Mouse (Mus musculus) hindbrain, embryonic 12.5 days (tissue): Measurements from ENCODE around the gene Prkab2. TPM values are rescaled to one million over a fixed set of nuclear protein-coding genes. Genes with fewer than 3 reads are reported as not detected.

Experiments used
- ATAC-seq: fragments of 200-750 bp; cut with Nextera tagmentation; 2 replicates; pipeline ENCODE4 v1.8.0; 2017; ENCODE audit warnings: moderate TSS enrichment; ENCODE audit not compliant: low FRiP score
- H3K27ac ChIP-seq: fragments of 300-500 bp; sonication (generic); 2 replicates; pipeline ENCODE4 v1.5.1; 2016; ENCODE audit warnings: mild to moderate bottlenecking
- H3K27me3 ChIP-seq: fragments of 300-500 bp; sonication (generic); 2 replicates; pipeline ENCODE4 v1.6.1; 2016; ENCODE audit warnings: mild to moderate bottlenecking
- H3K36me3 ChIP-seq: fragments of 300-500 bp; sonication (generic); 2 replicates; pipeline ENCODE4 v1.6.1; 2016; ENCODE audit warnings: mild to moderate bottlenecking
- H3K4me1 ChIP-seq: fragments of 300-500 bp; sonication (generic); 2 replicates; pipeline ENCODE4 v1.6.1; 2016
- H3K4me2 ChIP-seq: fragments of 300-500 bp; sonication (generic); replicated peaks from 2 replicates; pipeline ENCODE4 v1.6.1; 2016; ENCODE audit warnings: mild to moderate bottlenecking
- H3K4me3 ChIP-seq: fragments of 300-500 bp; sonication (generic); 2 replicates; pipeline ENCODE4 v1.5.1; 2016; ENCODE audit warnings: mild to moderate bottlenecking
- H3K9ac ChIP-seq: fragments of 300-500 bp; sonication (generic); 2 replicates; pipeline ENCODE4 v1.6.1; 2016; ENCODE audit warnings: mild to moderate bottlenecking, moderate library complexity
- H3K9me3 ChIP-seq: fragments of 300-500 bp; sonication (generic); replicated peaks from 2 replicates; pipeline ENCODE4 v1.6.1; 2016; ENCODE audit warnings: mild to moderate bottlenecking
- WGBS: fragments of 180-500 bp; shearing (Covaris S2); methylation state at CpG from one replicate; pipeline ENCODE4 v1.1.7; 2016; 5-methylcytosine and 5-hydroxymethylcytosine counted together
- polyA plus RNA-seq: library from polyadenylated mRNA; unstranded; fragments of >200 nt; fragmentation: Nextera tagmentation; extraction: Ambion mirVana; gene quantifications from 2 replicates; pipeline ENCODE4 v1.2.1, GENCODE M21; 2016

The Prkab2 gene
- polyA plus RNA-seq, 1 experiment from 2014 or later: 9.3 TPM

DNA sequence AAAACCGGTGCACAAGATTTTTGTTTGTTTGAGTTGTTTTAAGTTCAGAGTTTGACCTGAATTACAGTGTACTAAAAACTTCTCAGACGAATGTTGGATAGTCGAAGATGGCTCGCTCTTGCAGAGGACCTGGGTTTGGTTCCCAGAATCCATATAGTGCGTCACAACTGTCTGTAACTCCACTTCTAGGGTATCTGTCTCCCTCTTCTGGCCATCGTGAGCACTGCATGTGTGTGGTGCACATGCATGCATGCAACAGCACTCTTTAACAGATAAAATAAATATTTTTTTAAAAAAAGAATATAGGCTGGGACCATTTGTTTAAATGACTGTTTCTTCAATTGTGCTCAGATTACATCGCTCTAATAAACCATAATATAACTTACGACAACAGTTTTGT is 3.1 kb upstream of the Prkab2 start:
- no peak overlapping the region for H3K4me2 ChIP-seq
- ATAC-seq: no peak
- no peaks in the 10 kb centered on the region for H3K9me3 ChIP-seq
- no peaks in the 10 kb centered on the region for H3K36me3 ChIP-seq
- H3K9ac ChIP-seq: no peak overlapping the region
- H3K4me3 ChIP-seq: no peak overlapping the region
- WGBS: 84% methylated on average over 8 of the region's 8 CpGs
- H3K4me1 ChIP-seq: peaks cover 14% of the 10 kb centered on the region
- no peaks in the 10 kb centered on the region for H3K27me3 ChIP-seq
- no peak overlapping the region for H3K27ac ChIP-seq

DNA sequence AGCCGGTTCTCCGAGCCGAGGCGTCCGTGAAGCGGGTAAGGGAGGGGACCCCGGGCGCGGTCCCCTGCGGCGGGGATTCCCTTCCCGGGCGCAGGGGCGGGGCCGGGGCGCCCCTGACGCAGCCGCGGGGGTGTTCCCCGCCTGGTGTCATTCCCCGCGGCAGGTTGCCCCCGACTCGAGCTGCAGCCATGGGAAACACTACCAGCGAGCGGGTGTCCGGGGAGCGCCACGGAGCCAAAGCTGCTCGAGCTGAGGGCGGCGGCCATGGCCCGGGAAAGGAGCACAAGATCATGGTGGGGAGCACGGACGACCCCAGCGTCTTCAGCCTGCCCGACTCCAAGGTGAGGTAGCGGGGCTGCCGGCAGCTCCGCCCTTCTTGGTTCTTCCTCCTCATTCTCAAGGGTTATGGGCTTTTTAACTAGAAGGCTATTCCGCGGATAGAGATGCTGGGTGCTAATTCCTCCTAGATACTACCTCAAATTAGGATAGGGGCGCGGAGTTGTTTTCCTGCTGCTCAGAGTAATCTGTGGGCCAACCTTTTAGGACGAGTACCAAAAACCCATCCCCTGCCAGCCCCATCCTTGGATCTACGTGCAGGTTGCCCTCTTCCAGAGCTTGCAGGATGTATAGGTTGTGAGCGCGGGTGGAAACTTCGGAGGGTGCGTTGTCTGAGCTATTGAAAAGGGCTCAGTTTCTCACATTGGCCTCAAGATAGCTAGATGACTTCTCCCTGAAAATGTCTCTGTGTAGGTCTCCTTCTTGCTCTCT is 617 bp downstream of the Prkab2 start:
- Histone ChIP-seq H3K4me3 (peak overlapping the region; percentile 88), H3K27ac (peak overlapping the region; percentile 73), H3K9ac (peak overlapping the region; percentile 77), H3K36me3 (peaks cover 8% of the 10 kb centered on the region; the same call in 1 of the 2 replicates), H3K27me3 (no peaks in the 10 kb centered on the region), H3K4me2 (peak overlapping the region; percentile 87), H3K4me1 (peaks cover 14% of the 10 kb centered on the region), H3K9me3 (no peaks in the 10 kb centered on the region)
- 1% methylated on average over 46 of the region's 50 CpGs for WGBS
- peak; percentile 85 for ATAC-seq

DNA sequence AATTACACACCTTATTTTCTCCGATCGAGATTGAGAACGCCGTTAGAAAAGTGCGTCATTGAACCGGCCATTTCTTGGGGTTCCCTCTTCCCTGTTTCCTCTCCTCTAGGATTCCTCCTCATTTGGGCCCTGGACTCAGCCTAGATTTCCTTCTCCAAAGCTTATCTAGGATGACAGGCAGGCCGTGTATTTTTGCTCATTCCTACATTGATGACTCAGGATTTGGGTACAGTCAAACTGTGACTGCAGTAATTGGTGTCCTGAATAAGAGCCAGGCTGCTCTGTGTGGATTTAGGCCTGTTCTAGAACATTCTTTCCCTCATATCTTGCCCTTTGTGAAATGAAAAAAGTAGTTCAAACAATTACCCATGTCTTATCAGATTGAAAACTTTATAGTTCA is 1.8 kb downstream of the Prkab2 start:
- WGBS: 82% methylated on average over 7 of the region's 7 CpGs
- H3K9ac ChIP-seq: no peak overlapping the region
- H3K27me3 ChIP-seq: no peaks in the 10 kb centered on the region
- H3K4me1 ChIP-seq: peaks cover 14% of the 10 kb centered on the region
- no peak overlapping the region for H3K4me3 ChIP-seq
- peak overlapping the region; percentile 87; the same call in 1 of the 2 replicates for H3K4me2 ChIP-seq
- no peak for ATAC-seq
- peaks cover 17% of the 10 kb centered on the region; the same call in 1 of the 2 replicates for H3K36me3 ChIP-seq
- no peaks in the 10 kb centered on the region for H3K9me3 ChIP-seq
- no peak overlapping the region for H3K27ac ChIP-seq

DNA sequence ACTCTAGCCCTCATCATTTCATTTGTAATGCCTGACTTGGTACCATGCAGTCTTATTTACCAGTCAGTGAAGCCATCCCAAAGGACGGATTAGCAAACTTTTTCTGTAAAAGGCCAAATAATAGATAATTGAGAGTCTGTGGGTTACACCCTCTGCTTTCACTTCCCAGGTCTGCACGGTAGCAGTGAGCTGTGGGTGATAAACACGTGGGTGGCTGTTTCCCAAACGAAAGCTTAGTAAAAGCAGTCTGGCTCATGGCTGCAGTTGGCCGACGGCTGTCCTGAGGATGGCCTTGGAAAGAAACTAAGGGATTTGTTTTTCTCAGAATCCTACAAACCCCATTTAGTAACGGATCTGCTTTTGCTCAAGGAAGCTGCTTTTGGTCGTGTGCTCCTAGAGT is 3.2 kb downstream of the Prkab2 start:
- H3K27me3 ChIP-seq: no peaks in the 10 kb centered on the region
- no peak overlapping the region for H3K27ac ChIP-seq
- H3K4me2 ChIP-seq: no peak overlapping the region
- peaks cover 14% of the 10 kb centered on the region for H3K4me1 ChIP-seq
- H3K9ac ChIP-seq: no peak overlapping the region
- 82% methylated on average over 8 of the region's 8 CpGs for WGBS
- no peaks in the 10 kb centered on the region for H3K9me3 ChIP-seq
- ATAC-seq: no peak
- peaks cover 28% of the 10 kb centered on the region for H3K36me3 ChIP-seq
- H3K4me3 ChIP-seq: no peak overlapping the region

DNA sequence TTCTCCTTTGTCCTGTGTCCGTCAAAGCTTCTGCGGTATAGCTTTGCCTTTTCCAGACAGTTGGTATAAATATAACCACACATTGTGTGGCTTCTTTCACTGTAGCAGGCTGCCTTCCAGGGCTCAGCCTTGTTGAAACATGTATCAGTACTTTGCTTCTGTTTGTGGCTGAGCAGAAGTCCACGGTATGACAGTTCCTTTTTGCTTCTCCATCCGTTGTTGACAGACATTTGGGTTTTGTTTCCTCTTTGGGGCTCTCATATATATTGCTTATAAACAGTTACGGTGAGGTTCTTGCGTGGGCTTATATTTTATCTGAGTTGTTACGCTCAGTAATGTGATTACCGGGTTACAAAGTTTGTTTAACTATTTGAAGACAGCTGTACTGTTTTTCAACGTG is 7.5 kb downstream of the Prkab2 start:
- WGBS: 91% methylated on average over 9 of the region's 9 CpGs
- Histone ChIP-seq H3K4me2 (no peak overlapping the region), H3K27ac (no peak overlapping the region), H3K9ac (no peak overlapping the region), H3K9me3 (no peaks in the 10 kb centered on the region), H3K27me3 (no peaks in the 10 kb centered on the region), H3K4me1 (no peaks in the 10 kb centered on the region), H3K36me3 (peaks cover 60% of the 10 kb centered on the region), H3K4me3 (no peak overlapping the region)
- no peak for ATAC-seq

DNA sequence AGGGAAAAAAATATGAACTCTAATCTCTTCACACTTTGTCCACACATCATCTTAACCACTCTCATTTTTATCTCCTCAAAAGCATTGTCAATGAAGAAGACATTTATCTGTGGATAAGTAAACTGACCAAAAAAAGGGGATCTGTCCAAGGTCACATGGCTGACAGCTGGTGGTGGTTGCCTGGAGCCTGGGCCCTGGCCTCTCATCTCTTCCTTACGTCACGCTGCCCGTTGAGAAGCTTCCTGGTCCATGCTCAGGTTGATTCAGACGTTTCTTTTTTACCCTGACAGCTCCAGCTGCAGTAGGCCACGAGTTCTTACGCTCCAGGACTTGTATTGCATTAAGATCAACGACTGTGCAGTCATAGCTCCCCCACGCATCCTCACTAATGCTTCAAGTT is 8.2 kb downstream of the Prkab2 start:
- Histone ChIP-seq H3K9me3 (no peaks in the 10 kb centered on the region), H3K4me1 (no peaks in the 10 kb centered on the region), H3K4me2 (no peak overlapping the region), H3K36me3 (peaks cover 65% of the 10 kb centered on the region), H3K27me3 (no peaks in the 10 kb centered on the region), H3K27ac (no peak overlapping the region), H3K4me3 (no peak overlapping the region), H3K9ac (no peak overlapping the region)
- 83% methylated on average over 8 of the region's 8 CpGs for WGBS
- no peak for ATAC-seq

DNA sequence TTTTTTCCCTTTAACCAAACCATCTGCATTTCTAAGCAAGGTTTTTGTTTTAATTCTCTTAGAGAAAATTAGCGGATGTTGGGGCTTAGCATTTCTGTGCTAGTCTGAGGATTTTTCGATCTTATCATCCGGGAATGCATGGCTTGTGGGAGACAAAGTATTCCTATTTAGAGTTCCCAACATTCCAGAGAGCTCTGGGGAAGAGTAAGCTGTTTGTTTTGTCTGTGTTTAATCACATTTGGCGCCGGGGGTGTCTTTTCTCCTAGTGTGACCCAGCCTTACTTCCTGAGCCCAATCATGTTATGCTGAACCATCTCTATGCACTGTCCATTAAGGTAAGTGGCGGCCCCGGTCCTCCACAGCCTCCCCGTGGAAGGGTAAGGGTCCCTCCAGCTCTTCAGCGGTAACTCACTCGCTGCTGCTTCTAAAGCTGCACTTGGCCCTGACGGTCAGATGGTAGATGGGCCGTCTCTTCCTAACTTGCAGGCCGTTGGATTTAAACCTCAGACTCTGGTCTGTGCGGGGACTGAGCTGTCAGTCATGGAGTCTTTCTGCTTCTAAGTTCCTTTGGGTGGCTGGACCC is 9.2 kb downstream of the Prkab2 start:
- WGBS: 79% methylated on average over 14 of the region's 14 CpGs
- Histone ChIP-seq H3K9me3 (no peaks in the 10 kb centered on the region), H3K27ac (no peak overlapping the region), H3K4me3 (no peak overlapping the region), H3K36me3 (peaks cover 75% of the 10 kb centered on the region), H3K4me2 (no peak overlapping the region), H3K4me1 (no peaks in the 10 kb centered on the region), H3K27me3 (no peaks in the 10 kb centered on the region), H3K9ac (no peak overlapping the region)
- ATAC-seq: no peak

DNA sequence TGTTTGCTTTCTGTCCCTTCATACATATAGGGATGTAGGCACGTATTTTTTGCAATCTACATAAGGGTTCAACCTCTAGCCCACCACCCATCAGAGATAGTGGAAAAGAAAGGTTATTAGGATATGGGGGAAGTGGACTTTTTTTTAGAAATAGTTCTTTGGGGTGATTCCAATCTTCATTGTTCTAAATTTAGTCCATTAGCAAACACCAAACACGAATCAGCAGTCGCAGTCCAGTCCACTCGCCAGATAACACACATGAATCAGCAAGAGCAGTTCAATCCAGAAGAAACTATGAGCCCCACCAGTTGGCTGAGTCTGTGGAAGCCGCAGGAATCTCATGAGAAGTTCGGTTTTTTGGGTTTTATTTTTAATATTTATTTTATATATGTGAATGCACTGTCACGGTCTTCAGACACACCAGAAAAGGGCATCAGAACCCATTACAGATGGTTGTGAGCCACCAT is 16.7 kb downstream of the Prkab2 start, which contains the start of gene Gm17651:
TSS of gene Gm17651 (minus strand) at position 51 of the 467 bp plus-strand sequence.
- no peak within 1 kb of the TSS for H3K27ac ChIP-seq
- H3K4me1 ChIP-seq: no peaks in the 10 kb centered on the region
- no peak within 1 kb of the TSS for H3K4me2 ChIP-seq
- no peak for ATAC-seq
- 91% methylated on average over 7 of the region's 7 CpGs for WGBS
- no peaks in the 10 kb centered on the region for H3K27me3 ChIP-seq
- peaks cover 24% of the 10 kb centered on the region for H3K36me3 ChIP-seq
- no peak within 1 kb of the TSS for H3K9ac ChIP-seq
- no peaks in the 10 kb centered on the region for H3K9me3 ChIP-seq
- no peak within 1 kb of the TSS for H3K4me3 ChIP-seq

DNA sequence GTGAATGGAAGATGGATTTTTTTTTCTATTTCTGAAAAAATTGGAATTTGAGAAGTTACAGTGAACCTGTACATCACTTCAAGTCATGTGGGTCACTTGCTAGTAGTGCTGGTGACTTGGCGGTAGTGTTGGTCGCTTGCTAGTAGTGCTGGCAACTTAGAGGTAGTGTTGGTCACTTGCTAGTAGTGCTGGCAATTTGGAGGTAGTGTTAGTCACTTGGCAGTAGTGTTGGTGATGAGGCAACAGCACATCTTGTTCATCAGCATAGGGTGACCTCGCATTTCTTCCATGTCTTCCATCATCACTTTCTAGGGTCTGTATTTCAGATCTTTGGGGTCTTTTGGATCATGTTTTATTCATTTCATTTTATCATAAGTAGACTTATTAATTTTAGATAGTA is 18.1 kb downstream of the Prkab2 start:
- Histone ChIP-seq H3K27ac (no peak overlapping the region), H3K9ac (no peak overlapping the region), H3K27me3 (no peaks in the 10 kb centered on the region), H3K4me1 (0 out of 2 replicates have a peak, but pooled peaks cover 3% of the 10 kb centered on the region), H3K4me3 (no peak overlapping the region), H3K4me2 (no peak overlapping the region), H3K36me3 (peaks cover 13% of the 10 kb centered on the region), H3K9me3 (no peaks in the 10 kb centered on the region)
- 96% methylated on average over 3 of the region's 3 CpGs for whole genome bisulfite sequencing
- no peak for ATAC-seq

DNA sequence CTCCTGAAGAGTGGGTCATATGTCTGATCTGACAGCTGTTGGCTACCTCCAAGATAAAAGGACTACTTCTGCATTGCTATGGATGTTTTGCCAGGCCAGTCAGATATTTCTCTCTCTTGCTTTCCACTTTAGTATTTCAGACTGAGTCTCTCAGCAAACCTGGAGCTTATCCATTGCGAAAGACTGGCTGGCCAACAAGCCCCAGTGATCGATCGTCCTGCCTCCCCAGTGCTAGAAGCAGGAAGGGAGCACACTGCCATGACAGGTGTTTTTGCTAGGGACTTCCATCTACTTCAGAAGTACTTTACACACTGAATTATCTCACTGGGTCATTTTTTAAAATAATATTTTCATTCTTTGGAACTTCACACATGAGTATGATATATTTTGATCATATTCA is 20.4 kb downstream of the Prkab2 start:
- ATAC-seq: no peak
- no peak overlapping the region for H3K4me3 ChIP-seq
- WGBS: 92% methylated on average over 3 of the region's 3 CpGs
- no peak overlapping the region for H3K27ac ChIP-seq
- H3K27me3 ChIP-seq: peaks cover 6% of the 10 kb centered on the region
- H3K4me2 ChIP-seq: no peak overlapping the region
- peaks cover 12% of the 10 kb centered on the region for H3K4me1 ChIP-seq
- no peaks in the 10 kb centered on the region for H3K36me3 ChIP-seq
- H3K9ac ChIP-seq: no peak overlapping the region
- H3K9me3 ChIP-seq: no peaks in the 10 kb centered on the region

DNA sequence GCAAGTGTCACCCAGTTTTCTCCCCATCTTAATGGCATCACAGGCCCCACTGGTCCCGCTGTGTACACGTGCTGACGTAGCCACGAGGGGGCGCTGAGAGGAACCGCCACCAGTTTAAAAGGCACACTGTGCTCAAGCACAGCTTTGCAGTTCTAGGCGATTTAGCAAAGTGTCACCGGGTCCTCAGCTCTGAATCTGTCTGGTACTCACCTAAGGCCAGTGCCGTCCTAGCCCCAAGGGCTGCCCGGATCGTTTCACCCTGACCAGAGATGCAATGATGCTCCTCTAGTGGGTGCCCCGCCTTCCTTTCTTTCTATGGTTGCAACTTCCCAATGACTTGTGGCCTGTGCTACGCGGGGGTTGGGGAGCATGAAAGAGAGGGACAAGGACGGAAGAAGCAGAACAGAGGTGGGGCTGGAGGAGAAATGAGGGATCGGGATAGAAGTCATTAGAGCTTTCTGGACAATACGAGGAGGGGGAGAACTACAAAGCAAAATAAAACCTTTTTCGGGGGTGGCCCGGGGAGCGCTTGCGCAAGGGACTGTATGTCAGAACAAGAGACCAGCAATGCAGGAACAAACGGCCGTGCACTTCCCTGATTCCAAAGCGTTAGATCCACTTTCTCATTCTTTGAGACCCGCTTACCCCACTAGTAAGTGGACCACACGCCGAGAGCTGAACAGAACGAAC is 22.8 kb downstream of the Prkab2 start:
- Histone ChIP-seq H3K36me3 (no peaks in the 10 kb centered on the region), H3K27ac (no peak overlapping the region), H3K9me3 (no peaks in the 10 kb centered on the region), H3K4me1 (peaks cover 16% of the 10 kb centered on the region), H3K27me3 (peaks cover 19% of the 10 kb centered on the region), H3K9ac (peak overlapping the region; percentile 62), H3K4me2 (peak overlapping the region; percentile 76), H3K4me3 (peak overlapping the region; percentile 36)
- peak; percentile 81 for ATAC-seq
- 3% methylated on average over 28 of the region's 28 CpGs for WGBS

DNA sequence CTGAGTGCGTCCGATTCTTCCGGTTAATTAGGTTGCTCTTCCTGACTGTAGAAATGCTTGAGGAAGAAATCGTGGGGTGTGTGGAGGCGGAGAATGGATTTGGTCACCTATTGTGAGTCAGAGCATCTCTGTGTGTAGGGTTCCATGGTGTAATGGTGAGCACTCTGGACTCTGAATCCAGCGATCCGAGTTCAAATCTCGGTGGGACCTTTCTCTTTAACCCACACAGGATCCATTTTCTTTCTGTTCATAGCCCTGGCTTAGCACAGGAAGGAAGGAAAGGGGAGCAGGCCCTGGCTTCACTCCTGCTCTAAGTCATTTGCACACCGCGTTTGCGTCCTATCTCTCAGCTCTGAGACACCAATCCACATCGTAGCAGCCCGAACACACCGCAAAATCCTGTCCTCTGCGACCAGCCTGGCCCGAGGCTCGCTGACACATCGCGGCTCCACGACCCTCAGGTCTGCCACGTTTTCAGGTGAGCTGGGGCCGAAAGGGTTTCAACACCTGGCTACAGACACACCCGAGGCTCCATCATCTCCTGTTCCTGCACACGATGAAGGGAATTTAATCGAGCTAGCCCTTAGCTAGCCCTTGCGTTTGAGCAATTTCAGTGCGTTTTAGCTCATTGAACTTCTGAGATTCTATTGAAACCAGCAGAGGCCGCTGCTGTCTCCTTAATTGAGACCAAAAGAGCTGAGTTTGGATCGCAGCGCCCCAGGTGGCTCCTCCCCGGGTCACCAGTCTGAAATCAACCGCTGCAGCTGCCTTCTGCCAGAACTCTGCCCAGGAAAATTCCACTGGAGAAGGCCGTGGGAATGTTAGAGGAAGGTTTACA is 23.5 kb downstream of the Prkab2 start:
- H3K4me3 ChIP-seq: peak overlapping the region; percentile 36
- H3K27me3 ChIP-seq: peaks cover 19% of the 10 kb centered on the region
- no peaks in the 10 kb centered on the region for H3K9me3 ChIP-seq
- H3K36me3 ChIP-seq: no peaks in the 10 kb centered on the region
- peak overlapping the region; percentile 76 for H3K4me2 ChIP-seq
- WGBS: 1% methylated on average over 33 of the region's 33 CpGs
- H3K4me1 ChIP-seq: peaks cover 16% of the 10 kb centered on the region
- peak overlapping the region; percentile 62 for H3K9ac ChIP-seq
- H3K27ac ChIP-seq: no peak overlapping the region
- ATAC-seq: peak; percentile 38
